Mouse (Mus musculus): Measurements from ENCODE around the gene Hmgb1.

DNA sequence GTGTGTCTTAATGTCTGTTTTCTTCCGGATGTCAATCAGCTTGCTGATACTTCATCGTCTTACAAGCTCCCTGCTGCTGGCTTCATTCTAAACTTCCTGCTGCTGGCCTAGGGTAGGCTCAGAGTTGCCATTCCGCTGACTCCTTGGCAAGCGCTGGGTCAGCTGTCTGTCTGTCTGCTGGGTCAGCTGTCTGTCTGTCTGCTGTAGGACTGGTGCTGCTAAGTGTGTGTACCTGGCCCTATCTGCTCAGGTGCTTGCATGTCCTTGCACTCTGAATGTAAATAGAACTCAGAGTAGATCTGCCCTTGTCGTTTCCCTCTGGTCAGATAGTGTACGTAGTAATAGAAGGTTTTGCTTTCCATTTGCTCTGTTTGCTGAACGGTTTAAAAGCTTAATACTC is 20.5 kb upstream of the Hmgb1 start:
- TF ChIP-seq POLR2A (IDR thresholded peaks at IDR 0.05; ENCODE audit: extremely low read depth, insufficient read depth, low read length) (no peak), CTCF (IDR thresholded peaks at IDR 0.05; ENCODE audit: extremely low read depth, insufficient read depth, low read length) (no peak)
